Mouse (Mus musculus) MEL (cell line): ENCODE data around the gene Mtx1. TPM values are rescaled to one million over a fixed set of nuclear protein-coding genes. Genes with fewer than 3 reads are reported as not detected.

Source experiments
- DNase-seq: peaks from one replicate; pipeline ENCODE4 v3.0.0; 2011; ENCODE audit warnings: low read depth, low spot score
- H3K27ac ChIP-seq: 2 replicates; pipeline ENCODE4 v1.5.1; 2012; ENCODE audit warnings: low read depth, mild to moderate bottlenecking, control low read depth, low read length, moderate library complexity; ENCODE audit not compliant: control insufficient read depth
- H3K27me3 ChIP-seq, 2 experiments: fragments of 150-350 bp in 1 of 2; sonication (generic) in 1 of 2; 2 replicates each; pipeline ENCODE4 v1.6.1; 2012; ENCODE audit warnings: low read length in 2 of 2, mild to moderate bottlenecking in 2 of 2, improper control_type of control experiment in 1 of 2, moderate library complexity in 1 of 2; ENCODE audit not compliant: insufficient read depth in 2 of 2, control insufficient read depth in 1 of 2
- H3K36me3 ChIP-seq, 2 experiments: 2 replicates each; pipeline ENCODE4 v1.6.1; 2012 to 2014; ENCODE audit warnings: low read length in 2 of 2, improper control_type of control experiment in 1 of 2, inconsistent platforms in 1 of 2, mild to moderate bottlenecking in 1 of 2; ENCODE audit not compliant: insufficient read depth in 2 of 2, control insufficient read depth in 1 of 2
- H3K4me1 ChIP-seq, 2 experiments: fragments of 150-350 bp in 1 of 2; sonication (generic) in 1 of 2; 2 replicates each; pipeline ENCODE4 v1.6.1; 2012; ENCODE audit warnings: low read length in 2 of 2, improper control_type of control experiment in 1 of 2, mild to moderate bottlenecking in 1 of 2; ENCODE audit not compliant: insufficient read depth in 2 of 2, control insufficient read depth in 1 of 2
- H3K4me3 ChIP-seq, 2 experiments: fragments of 150-350 bp in 1 of 2; sonication (generic) in 1 of 2; 2 replicates each; pipeline ENCODE4 v1.5.1; 2012; ENCODE audit warnings: low read depth in 2 of 2, low read length in 2 of 2, mild to moderate bottlenecking in 2 of 2, moderate library complexity in 2 of 2, control low read depth in 1 of 2, improper control_type of control experiment in 1 of 2; ENCODE audit not compliant: control insufficient read depth in 1 of 2, insufficient read depth in 1 of 2
- H3K79me2 ChIP-seq: 2 replicates; pipeline ENCODE4 v1.6.1; 2012; ENCODE audit warnings: mild to moderate bottlenecking, low read length, moderate library complexity; ENCODE audit not compliant: control insufficient read depth, poor library complexity, insufficient read depth
- H3K9ac ChIP-seq: 2 replicates; pipeline ENCODE4 v1.6.1; 2012; ENCODE audit warnings: low read depth, mild to moderate bottlenecking, control low read depth, low read length, moderate library complexity; ENCODE audit not compliant: control insufficient read depth, poor library complexity, severe bottlenecking
- H3K9me3 ChIP-seq: fragments of 150-350 bp; sonication (generic); replicated peaks from 2 replicates; pipeline ENCODE4 v1.6.1; 2012; ENCODE audit warnings: mild to moderate bottlenecking, low read length, improper control_type of control experiment, moderate library complexity; ENCODE audit not compliant: insufficient read depth
- CHD2 ChIP-seq: IDR thresholded peaks from 2 replicates; pipeline ENCODE4 v1.6.1; 2011; ENCODE audit warnings: low read length, improper control_type of control experiment
- CTCF ChIP-seq, 3 experiments: IDR thresholded peaks in 2 of 3; conservative IDR thresholded peaks in 1 of 3; 2 replicates each; pipeline ENCODE4 v1.5.1; 2011 to 2012; ENCODE audit warnings: low read length in 3 of 3, low read depth in 2 of 3, mild to moderate bottlenecking in 2 of 3, improper control_type of control experiment in 1 of 3, inconsistent platforms in 1 of 3, mixed read lengths in 1 of 3, moderate library complexity in 1 of 3; ENCODE audit not compliant: control insufficient read depth in 1 of 3, insufficient read depth in 1 of 3, poor library complexity in 1 of 3, severe bottlenecking in 1 of 3
- E2F4 ChIP-seq: IDR thresholded peaks from 2 replicates; pipeline ENCODE4 v1.6.1; 2011; ENCODE audit warnings: low read depth, low read length, improper control_type of control experiment, borderline replicate concordance
- ELF1 ChIP-seq: IDR thresholded peaks from 2 replicates; pipeline ENCODE4 v1.6.1; 2014; ENCODE audit warnings: low read depth, mild to moderate bottlenecking, inconsistent platforms, low read length, improper control_type of control experiment, moderate library complexity
- GABPA ChIP-seq: IDR thresholded peaks from 2 replicates; pipeline ENCODE4 v1.6.1; 2012; ENCODE audit warnings: low read depth, mild to moderate bottlenecking, inconsistent platforms, low read length, improper control_type of control experiment, moderate library complexity
- HCFC1 ChIP-seq: IDR thresholded peaks from 2 replicates; pipeline ENCODE4 v1.6.1; 2012; ENCODE audit warnings: low read depth, mild to moderate bottlenecking, inconsistent platforms, low read length, improper control_type of control experiment, moderate library complexity
- JUND ChIP-seq: IDR thresholded peaks from 2 replicates; pipeline ENCODE4 v1.6.1; 2011; ENCODE audit warnings: low read depth, mild to moderate bottlenecking, improper control_type of control experiment, low read length
- MAX ChIP-seq: IDR thresholded peaks from 2 replicates; pipeline ENCODE4 v1.6.1; 2011; ENCODE audit warnings: low read length, improper control_type of control experiment
- MXI1 ChIP-seq: IDR thresholded peaks from 2 replicates; pipeline ENCODE4 v1.6.1; 2011; ENCODE audit warnings: mild to moderate bottlenecking, low read depth, low read length, improper control_type of control experiment
- MYB ChIP-seq: IDR thresholded peaks from 2 replicates; pipeline ENCODE4 v1.6.1; 2011; ENCODE audit warnings: mild to moderate bottlenecking, low read depth, low read length, improper control_type of control experiment
- MYC ChIP-seq: IDR thresholded peaks from 2 replicates; pipeline ENCODE4 v1.6.1; 2011; ENCODE audit warnings: low read depth, mild to moderate bottlenecking, low read length, improper control_type of control experiment, moderate library complexity
- NELFE ChIP-seq: IDR thresholded peaks from 2 replicates; pipeline ENCODE4 v1.6.1; 2011; ENCODE audit warnings: low read depth, low read length, improper control_type of control experiment
- NRF1 ChIP-seq: IDR thresholded peaks from 2 replicates; pipeline ENCODE4 v1.6.1; 2014; ENCODE audit warnings: low read depth, mild to moderate bottlenecking, inconsistent platforms, low read length, improper control_type of control experiment, moderate library complexity; ENCODE audit not compliant: poor library complexity, insufficient read depth, severe bottlenecking
- POLR2A ChIP-seq, 2 experiments: IDR thresholded peaks; 2 replicates each; pipeline ENCODE4 v1.6.1; 2011 to 2012; ENCODE audit warnings: low read length in 2 of 2, mild to moderate bottlenecking in 2 of 2, control low read depth in 1 of 2, improper control_type of control experiment in 1 of 2, low read depth in 1 of 2, moderate library complexity in 1 of 2; ENCODE audit not compliant: control insufficient read depth in 1 of 2, insufficient read depth in 1 of 2, poor library complexity in 1 of 2
- POLR2AphosphoS2 ChIP-seq: IDR thresholded peaks from 2 replicates; pipeline ENCODE4 v1.6.1; 2011; ENCODE audit warnings: low read length, improper control_type of control experiment
- RAD21 ChIP-seq: IDR thresholded peaks from 2 replicates; pipeline ENCODE4 v1.6.1; 2011; ENCODE audit warnings: mild to moderate bottlenecking, low read depth, low read length, improper control_type of control experiment
- SIN3A ChIP-seq: IDR thresholded peaks from 2 replicates; pipeline ENCODE4 v1.6.1; 2012; ENCODE audit warnings: low read length, improper control_type of control experiment, inconsistent platforms
- TAL1 ChIP-seq: IDR thresholded peaks from 2 replicates; pipeline ENCODE4 v1.6.1; 2012; ENCODE audit warnings: mild to moderate bottlenecking, inconsistent platforms, low read length, moderate library complexity, mixed read lengths
- TBP ChIP-seq: IDR thresholded peaks from 2 replicates; pipeline ENCODE4 v1.8.0; 2011; ENCODE audit warnings: low read depth, low read length, improper control_type of control experiment
- TCF12 ChIP-seq: IDR thresholded peaks from 2 replicates; pipeline ENCODE4 v1.6.1; 2014; ENCODE audit warnings: low read depth, mild to moderate bottlenecking, inconsistent platforms, low read length, improper control_type of control experiment, moderate library complexity
- UBTF ChIP-seq: IDR thresholded peaks from 2 replicates; pipeline ENCODE4 v1.6.1; 2012; ENCODE audit warnings: low read depth, mild to moderate bottlenecking, inconsistent platforms, low read length, improper control_type of control experiment, moderate library complexity, borderline replicate concordance; ENCODE audit not compliant: insufficient read depth
- USF1 ChIP-seq: IDR thresholded peaks from 2 replicates; pipeline ENCODE4 v1.6.1; 2014; ENCODE audit warnings: low read depth, mild to moderate bottlenecking, inconsistent platforms, low read length, improper control_type of control experiment, moderate library complexity
- USF2 ChIP-seq, 2 experiments: IDR thresholded peaks; 2 replicates each; pipeline ENCODE4 v1.6.1; 2011 to 2012; ENCODE audit warnings: improper control_type of control experiment in 2 of 2, low read length in 2 of 2, borderline replicate concordance in 1 of 2, inconsistent platforms in 1 of 2, low read depth in 1 of 2, mild to moderate bottlenecking in 1 of 2; ENCODE audit not compliant: insufficient read depth in 1 of 2
- ZKSCAN1 ChIP-seq: IDR thresholded peaks from 2 replicates; pipeline ENCODE4 v1.6.1; 2012; ENCODE audit warnings: low read depth, mild to moderate bottlenecking, inconsistent platforms, low read length, improper control_type of control experiment, moderate library complexity
- ZMIZ1 ChIP-seq: IDR thresholded peaks from 2 replicates; pipeline ENCODE4 v1.6.1; 2012; ENCODE audit warnings: low read depth, mild to moderate bottlenecking, inconsistent platforms, low read length, improper control_type of control experiment, moderate library complexity
- polyA plus RNA-seq, 2 experiments: library from polyadenylated mRNA; stranded (reverse) in 1 of 2; unstranded in 1 of 2; fragments of >175 nt in 1 of 2; fragments of >200 nt in 1 of 2; gene quantifications; 2 replicates each; pipeline versions ENCODE4 v1.2.1 to v1.2.4; 2012; ENCODE audit warnings: low replicate concordance in 2 of 2, low read depth in 1 of 2; ENCODE audit not compliant: insufficient read length in 2 of 2, insufficient read depth in 1 of 2, missing spikeins in 1 of 2
- total RNA-seq: library from RNA; depleted of rRNA; stranded (reverse); fragments of 300-350 nt; gene quantifications from 2 replicates; pipeline ENCODE4 v1.2.3, GENCODE M21; 2012

The Mtx1 gene
- total and polyA plus RNA-seq, 3 experiments = 314 to 369 TPM; not detected in 1

GRCm38 (mm10) chr3:89270051-89270755 lies 43.3 kb upstream of the Mtx1 start, which contains the start of gene Slc50a1:
Gene Slc50a1, minus strand, starts transcription at chr3:89270570.
- no peaks in the 10 kb centered on the region for H3K9me3 ChIP-seq
- H3K4me3 ChIP-seq = peak within 1 kb of the TSS; percentile 78 to 82
- H3K36me3 ChIP-seq = peaks cover 0 to 17% of the 10 kb centered on the region in 2 experiments; a peak in 2 of 4 replicates
- peak; percentile 86 for DNase-seq
- H3K27me3 ChIP-seq = peaks cover 2 to 5% of the 10 kb centered on the region in 2 experiments; a peak in 2 of 4 replicates
- peaks cover 4% of the 10 kb centered on the region; the same call in 1 of the 2 replicates for H3K79me2 ChIP-seq
- TF ChIP-seq SIN3A (peak; percentile 64), MAX (peak; percentile 88), CHD2 (no peak), POLR2AphosphoS2 (peak; percentile 91), HCFC1 (peak; percentile 78), USF2 (IDR thresholded peaks at IDR 0.05; ENCODE audit: borderline replicate concordance in 1 of 2, insufficient read depth in 1 of 2, low read depth in 1 of 2, low read length in 2 of 2) (no peak), GABPA (no peak), E2F4 (no peak; the same call in 1 of the 2 replicates), TCF12 (peak; percentile 68), JUND (no peak), ELF1 (peak; percentile 82), MYC (peak; percentile 88), UBTF (0 out of 2 replicates have a peak, but pooled peaks have one; percentile 26), ZMIZ1 (peak; percentile 66), MYB (no peak), NELFE (peak; percentile 84), MXI1 (peak; percentile 69; the same call in 1 of the 2 replicates), NRF1 (no peak), TBP (peak; percentile 22), USF1 (0 out of 2 replicates have a peak, but pooled peaks have one; percentile 35), TAL1 (no peak), POLR2A (IDR thresholded peaks at IDR 0.05; ENCODE audit: control insufficient read depth in 1 of 2, insufficient read depth in 1 of 2, low read depth in 1 of 2, low read length in 2 of 2, poor library complexity in 1 of 2) (peak; percentile 85 to 90), RAD21 (no peak), CTCF (IDR thresholded peaks at IDR 0.05 in 2 of 3, conservative IDR thresholded peaks at IDR 0.05 in 1 of 3; ENCODE audit: control insufficient read depth in 1 of 3, insufficient read depth in 1 of 3, low read depth in 2 of 3, low read length in 3 of 3, poor library complexity in 1 of 3, severe bottlenecking in 1 of 3) (peak in 2 of 3 experiments; percentile 51 to 70; a peak in 4 of 6 replicates), ZKSCAN1 (no peak)
- TF ChIP-seq, all 39 proteins: peak for 15
- peak within 1 kb of the TSS; percentile 76 for H3K9ac ChIP-seq
- peak within 1 kb of the TSS; percentile 44 for H3K27ac ChIP-seq
- H3K4me1 ChIP-seq = peaks cover 3 to 31% of the 10 kb centered on the region in 2 experiments
